Mouse (Mus musculus) limb, embryonic 13.5 days (tissue): ENCODE measurements around the gene Dnaaf3. TPM values are rescaled to one million over a fixed set of nuclear protein-coding genes. Genes with fewer than 3 reads are reported as not detected.
"Not testable (repeated sequence)": the region's sequence is repeated elsewhere in the genome, so short reads cannot be mapped to it uniquely, and the experiment has no call there.

ENCODE experiments used
- ATAC-seq: fragments of 200-750 bp; cut with Nextera tagmentation; 2 replicates; pipeline ENCODE4 v1.8.0; 2017; ENCODE audit warnings: low read depth, moderate number of reproducible peaks, moderate TSS enrichment; ENCODE audit not compliant: low FRiP score
- H3K27ac ChIP-seq: fragments of 300-500 bp; sonication (generic); 2 replicates; pipeline ENCODE4 v1.5.1; 2015; ENCODE audit warnings: inconsistent platforms, mild to moderate bottlenecking, moderate library complexity
- H3K27me3 ChIP-seq: fragments of 300-500 bp; sonication (generic); 2 replicates; pipeline ENCODE4 v1.6.1; 2015; ENCODE audit warnings: mild to moderate bottlenecking, inconsistent platforms
- H3K36me3 ChIP-seq: fragments of 300-500 bp; sonication (generic); 2 replicates; pipeline ENCODE4 v1.6.1; 2015; ENCODE audit warnings: inconsistent platforms, mild to moderate bottlenecking, moderate library complexity
- H3K4me1 ChIP-seq: fragments of 300-500 bp; sonication (generic); 2 replicates; pipeline ENCODE4 v1.6.1; 2015; ENCODE audit warnings: inconsistent platforms
- H3K4me2 ChIP-seq: fragments of 300-500 bp; sonication (generic); replicated peaks from 2 replicates; pipeline ENCODE4 v1.6.1; 2015; ENCODE audit warnings: inconsistent platforms, mild to moderate bottlenecking, moderate library complexity
- H3K4me3 ChIP-seq: fragments of 300-500 bp; sonication (generic); 2 replicates; pipeline ENCODE4 v1.5.1; 2015; ENCODE audit warnings: moderate library complexity, mild to moderate bottlenecking, inconsistent platforms
- H3K9ac ChIP-seq: fragments of 300-500 bp; sonication (generic); 2 replicates; pipeline ENCODE4 v1.6.1; 2015; ENCODE audit warnings: mild to moderate bottlenecking, inconsistent platforms
- H3K9me3 ChIP-seq: fragments of 300-500 bp; sonication (generic); 2 replicates; pipeline ENCODE4 v1.6.1; 2016; ENCODE audit warnings: inconsistent platforms
- WGBS: fragments of 180-500 bp; shearing (Covaris S2); methylation state at CpG from one replicate; pipeline ENCODE4 v1.1.7; 2015; 5-methylcytosine and 5-hydroxymethylcytosine counted together
- polyA plus RNA-seq: library from polyadenylated mRNA; unstranded; fragments of >200 nt; fragmentation: Nextera tagmentation; extraction: Ambion mirVana; gene quantifications from 2 replicates; pipeline ENCODE4 v1.2.1, GENCODE M21; 2015

The Dnaaf3 gene
- polyA plus RNA-seq, result 3.0 and 3.3 TPM in 2 replicates

DNA sequence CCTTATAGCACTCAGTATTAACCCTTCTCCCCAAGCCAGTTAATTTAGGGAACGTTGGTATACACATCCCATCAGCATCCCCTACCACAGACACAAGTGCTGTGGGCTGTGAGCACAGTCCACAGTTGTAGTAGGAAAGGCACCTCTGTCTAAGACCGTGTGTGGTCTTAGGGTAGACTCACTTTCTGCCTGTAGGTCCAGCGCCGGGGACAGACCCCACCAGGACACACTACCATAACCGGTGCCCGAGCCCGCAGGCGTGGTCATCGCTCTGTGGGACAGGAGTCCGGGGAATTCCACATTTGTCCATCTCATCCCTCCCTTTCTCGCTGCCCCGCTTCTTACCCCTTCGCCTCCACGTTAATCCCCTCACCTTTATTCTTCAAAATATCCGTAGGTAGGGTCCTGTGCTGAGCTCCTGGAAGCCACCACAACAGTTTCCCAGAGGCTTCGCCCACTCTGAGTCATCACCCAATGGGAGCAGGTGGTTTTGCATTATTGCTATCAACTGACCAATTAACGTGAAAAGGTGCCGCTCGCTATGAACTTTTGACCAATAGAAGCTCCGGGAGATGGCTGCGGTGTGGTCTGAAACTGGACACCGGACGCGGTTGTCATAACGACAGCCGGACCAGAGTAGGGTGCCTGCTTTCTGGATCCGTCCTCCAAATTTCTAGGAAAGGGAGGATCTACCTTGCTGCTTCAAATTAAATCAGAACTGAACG lies at the start of gene Dnaaf3:
Dnaaf3 (minus strand) TSS at position 449 of the 725 bp plus-strand sequence.
- peak within 1 kb of the TSS; percentile 39; the same call in 1 of the 2 replicates for H3K9ac ChIP-seq
- no peak within 1 kb of the TSS for H3K27ac ChIP-seq
- H3K4me3 ChIP-seq, result peak within 1 kb of the TSS; percentile 42
- 3% methylated on average over 28 of the region's 28 CpGs for WGBS
- no peaks in the 10 kb centered on the region for H3K36me3 ChIP-seq
- peak; percentile 95 for ATAC-seq
- H3K4me1 ChIP-seq, result peaks cover 18% of the 10 kb centered on the region
- no peaks in the 10 kb centered on the region for H3K9me3 ChIP-seq
- H3K4me2 ChIP-seq, result peak within 1 kb of the TSS; percentile 71
- H3K27me3 ChIP-seq, result no peaks in the 10 kb centered on the region

- H3K9me3 ChIP-seq, H3K4me3 ChIP-seq, H3K9ac ChIP-seq, H3K27ac ChIP-seq, ATAC-seq, H3K4me1 ChIP-seq, H3K4me2 ChIP-seq, H3K36me3 ChIP-seq, H3K27me3 ChIP-seq: not testable (repeated sequence)
- WGBS, result 89% methylated on average over 3 of the region's 3 CpGs
Observed at GRCm38 (mm10) chr7:4581481-4581880, 49.2 kb upstream of the Dnaaf3 start.

- not testable (repeated sequence) for H3K4me1 ChIP-seq, H3K27ac ChIP-seq, H3K4me3 ChIP-seq, H3K9ac ChIP-seq, H3K27me3 ChIP-seq, H3K4me2 ChIP-seq, H3K36me3 ChIP-seq, ATAC-seq, H3K9me3 ChIP-seq
- WGBS, result 67% methylated on average over 2 of the region's 2 CpGs
Observed at GRCm38 (mm10) chr7:4572361-4572760, 40.1 kb upstream of the Dnaaf3 start.

GRCm38 (mm10) chr7:4562660-4563059 lies 30.4 kb upstream of the Dnaaf3 start:
- Histone ChIP-seq H3K4me1 (no peaks in the 10 kb centered on the region), H3K4me2 (no peak overlapping the region), H3K36me3 (no peaks in the 10 kb centered on the region), H3K9ac (no peak overlapping the region), H3K4me3 (no peak overlapping the region), H3K27ac (no peak overlapping the region), H3K27me3 (no peaks in the 10 kb centered on the region), H3K9me3 (no peaks in the 10 kb centered on the region)
- WGBS, result 93% methylated on average over 3 of the region's 3 CpGs
- no peak for ATAC-seq

DNA sequence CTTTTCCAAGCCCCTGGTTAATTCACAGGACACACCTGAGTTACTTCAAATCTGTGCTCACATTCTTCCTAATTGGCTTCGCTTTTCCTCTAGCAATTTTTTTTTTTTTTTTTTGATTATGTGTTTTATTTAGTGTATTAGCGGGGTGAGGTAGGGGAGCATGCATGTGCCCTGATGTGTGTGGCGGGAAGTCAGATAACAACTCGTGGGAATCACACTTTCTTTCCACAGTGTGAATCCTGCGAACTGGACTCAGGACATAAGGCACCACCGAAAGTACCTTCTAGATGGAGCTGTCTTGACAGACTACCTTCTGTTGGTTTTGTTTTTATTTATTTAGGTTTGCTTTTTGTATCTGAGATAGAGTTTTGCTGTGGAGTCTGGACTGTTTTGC lies 24.9 kb upstream of the Dnaaf3 start:
- no peaks in the 10 kb centered on the region for H3K4me1 ChIP-seq
- 69% methylated on average over 6 of the region's 6 CpGs for WGBS
- H3K4me3 ChIP-seq, result no peak overlapping the region
- no peaks in the 10 kb centered on the region for H3K36me3 ChIP-seq
- H3K27ac ChIP-seq, result no peak overlapping the region
- no peak for ATAC-seq
- no peak overlapping the region; the same call in 1 of the 2 replicates for H3K4me2 ChIP-seq
- H3K27me3 ChIP-seq, result no peaks in the 10 kb centered on the region
- no peaks in the 10 kb centered on the region for H3K9me3 ChIP-seq
- no peak overlapping the region for H3K9ac ChIP-seq

- Histone ChIP-seq H3K27ac (no peak overlapping the region), H3K9ac (no peak overlapping the region), H3K4me3 (no peak overlapping the region), H3K36me3 (no peaks in the 10 kb centered on the region), H3K4me2 (no peak overlapping the region; the same call in 1 of the 2 replicates), H3K4me1 (no peaks in the 10 kb centered on the region), H3K9me3 (no peaks in the 10 kb centered on the region), H3K27me3 (no peaks in the 10 kb centered on the region)
- ATAC-seq, result peak; percentile 89
- WGBS, result 23% methylated on average over 15 of the region's 15 CpGs
Observed at GRCm38 (mm10) chr7:4556256-4557166, 24.3 kb upstream of the Dnaaf3 start.

- Histone ChIP-seq H3K4me1 (peaks cover 14% of the 10 kb centered on the region), H3K4me2 (peak within 1 kb of the TSS; percentile 79), H3K27ac (no peak within 1 kb of the TSS), H3K27me3 (peaks cover 19% of the 10 kb centered on the region), H3K9me3 (no peaks in the 10 kb centered on the region), H3K9ac (peak within 1 kb of the TSS; percentile 56), H3K36me3 (no peaks in the 10 kb centered on the region), H3K4me3 (peak within 1 kb of the TSS; percentile 42)
- 11% methylated on average over 33 of the region's 33 CpGs for WGBS
- ATAC-seq, result peak; percentile 45
Observed at GRCm38 (mm10) chr7:4547221-4547641, 15.0 kb upstream of the Dnaaf3 start, which contains the start of gene Syt5. Gene Syt5, minus strand, starts transcription at chr7:4547541.

DNA sequence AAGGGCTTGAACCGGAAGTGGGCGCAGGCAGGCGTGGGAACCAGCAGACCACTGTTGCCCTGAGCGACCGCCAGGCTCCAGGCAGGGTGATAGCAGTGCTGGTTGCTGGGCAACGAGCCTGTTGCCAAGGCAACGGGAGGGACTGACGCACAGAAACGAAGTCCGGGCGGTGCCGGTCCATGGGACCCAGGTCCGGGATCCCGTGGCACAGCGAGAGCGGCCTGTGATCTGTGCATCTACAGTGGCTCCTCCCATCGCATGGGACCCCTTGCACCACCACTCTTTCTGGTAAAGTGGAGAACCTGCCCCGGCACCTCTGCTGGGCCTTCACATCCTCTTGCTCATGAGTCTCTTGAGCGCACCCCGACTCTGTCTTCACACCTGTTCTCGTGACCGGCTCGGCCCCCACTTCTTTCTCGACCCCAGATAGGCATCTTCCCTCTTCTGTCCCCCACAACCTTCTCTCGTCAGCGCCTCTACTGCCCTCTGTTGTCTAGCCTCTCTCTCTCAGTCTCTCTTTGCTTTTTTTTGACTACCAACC lies 14.4 kb upstream of the Dnaaf3 start:
- Histone ChIP-seq H3K4me1 (peaks cover 14% of the 10 kb centered on the region), H3K27me3 (peaks cover 19% of the 10 kb centered on the region), H3K9ac (0 out of 2 replicates have a peak overlapping the region, but pooled peaks have one; percentile 40), H3K9me3 (no peaks in the 10 kb centered on the region), H3K4me2 (peak overlapping the region; percentile 79), H3K36me3 (no peaks in the 10 kb centered on the region), H3K4me3 (peak overlapping the region; percentile 42), H3K27ac (no peak overlapping the region)
- WGBS, result 3% methylated on average over 26 of the region's 26 CpGs
- ATAC-seq, result peak; percentile 46

DNA sequence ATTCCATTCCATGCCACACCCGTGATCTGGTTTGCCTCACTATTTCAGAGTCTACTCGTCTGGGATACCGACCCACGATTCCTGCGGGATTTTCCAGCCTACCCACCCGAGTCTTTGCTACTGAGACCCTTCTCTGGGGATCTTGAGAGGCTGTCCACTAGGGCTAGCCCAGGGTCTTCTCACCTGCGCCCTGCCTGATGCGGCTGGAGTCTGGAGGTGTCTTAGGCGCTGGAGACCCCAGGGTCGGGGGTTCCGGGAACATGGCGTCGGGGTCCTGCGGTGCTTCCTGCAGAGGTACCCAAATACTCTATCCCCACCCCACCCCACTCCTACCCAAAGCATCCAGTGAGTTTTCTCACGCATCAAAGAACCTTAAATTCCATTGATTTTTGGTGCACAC lies 13.8 kb upstream of the Dnaaf3 start:
- Histone ChIP-seq H3K27ac (no peak overlapping the region), H3K9me3 (no peaks in the 10 kb centered on the region), H3K4me3 (no peak overlapping the region), H3K4me2 (peak overlapping the region; percentile 79), H3K9ac (no peak overlapping the region), H3K36me3 (no peaks in the 10 kb centered on the region), H3K4me1 (peaks cover 14% of the 10 kb centered on the region), H3K27me3 (peaks cover 19% of the 10 kb centered on the region)
- no peak for ATAC-seq
- WGBS, result 78% methylated on average over 15 of the region's 15 CpGs

DNA sequence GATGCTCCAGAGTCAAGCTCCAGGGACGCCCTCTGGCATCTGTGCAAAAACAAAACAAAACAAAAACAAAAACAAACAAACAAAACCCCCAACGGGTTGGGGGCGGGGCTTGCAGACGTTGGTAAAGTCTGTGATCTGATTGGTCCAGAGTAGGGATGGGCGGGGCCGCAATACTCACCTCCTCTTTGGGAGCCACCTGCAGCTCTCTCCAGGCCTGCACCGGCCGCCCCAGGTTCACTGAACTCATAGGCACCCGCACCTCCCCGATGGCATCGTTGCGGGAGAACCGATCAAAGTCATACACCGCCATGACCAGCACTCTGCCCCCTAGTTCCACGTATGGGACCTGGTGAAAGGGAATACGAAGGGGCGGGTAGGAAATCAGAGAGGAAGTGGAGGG lies 9.8 kb upstream of the Dnaaf3 start:
- H3K27ac ChIP-seq, result no peak overlapping the region
- no peaks in the 10 kb centered on the region for H3K36me3 ChIP-seq
- H3K9me3 ChIP-seq, result no peaks in the 10 kb centered on the region
- no peak overlapping the region for H3K4me2 ChIP-seq
- peaks cover 9% of the 10 kb centered on the region for H3K27me3 ChIP-seq
- H3K4me3 ChIP-seq, result no peak overlapping the region
- peak; percentile 60; the same call in 1 of the 2 replicates for ATAC-seq
- H3K9ac ChIP-seq, result no peak overlapping the region
- 33% methylated on average over 17 of the region's 17 CpGs for WGBS
- H3K4me1 ChIP-seq, result peaks cover 9% of the 10 kb centered on the region

GRCm38 (mm10) chr7:4541344-4541743 lies 9.1 kb upstream of the Dnaaf3 start:
- no peaks in the 10 kb centered on the region for H3K36me3 ChIP-seq
- no peak overlapping the region for H3K4me3 ChIP-seq
- 71% methylated on average over 5 of the region's 5 CpGs for WGBS

GRCm38 (mm10) chr7:4539019-4539418 lies 6.8 kb upstream of the Dnaaf3 start:
- H3K9me3 ChIP-seq, result no peaks in the 10 kb centered on the region
- no peak overlapping the region for H3K9ac ChIP-seq
- H3K4me2 ChIP-seq, result no peak overlapping the region
- 73% methylated on average over 2 of the region's 2 CpGs for WGBS
- H3K27ac ChIP-seq, result no peak overlapping the region
- H3K27me3 ChIP-seq, result no peaks in the 10 kb centered on the region
- H3K4me3 ChIP-seq, result no peak overlapping the region
- H3K36me3 ChIP-seq, result no peaks in the 10 kb centered on the region
- no peaks in the 10 kb centered on the region for H3K4me1 ChIP-seq
- ATAC-seq, result no peak

More at GRCm38 (mm10) chr7:4541344-4541743, 9.1 kb upstream of the Dnaaf3 start:
- peaks cover 3% of the 10 kb centered on the region for H3K4me1 ChIP-seq
- ATAC-seq, result no peak
- peaks cover 5% of the 10 kb centered on the region; the same call in 1 of the 2 replicates for H3K27me3 ChIP-seq
- H3K27ac ChIP-seq, result no peak overlapping the region
- no peak overlapping the region for H3K9ac ChIP-seq
- no peak overlapping the region for H3K4me2 ChIP-seq
- no peaks in the 10 kb centered on the region for H3K9me3 ChIP-seq
